Mouse (Mus musculus): Measurements from ENCODE around the gene Zfp986. TPM values are rescaled to one million over a fixed set of nuclear protein-coding genes. Genes with fewer than 3 reads are reported as not detected.
"Not testable (repeated sequence)": the region's sequence is repeated elsewhere in the genome, so short reads cannot be mapped to it uniquely, and the experiment has no call there.

Zfp986 gene
- 2.6 and 3.5 TPM in 2 replicates for total RNA-seq (2014; fragmentation: Nextera tagmentation)
- 0.35 and 0.66 TPM in 2 replicates for total RNA-seq (2017)
- polyA plus RNA-seq (2012), result not detected in 2 replicates

- H3K9me3 ChIP-seq (replicated peaks); H3K4me1 ChIP-seq (ENCODE audit: insufficient read depth, low read depth, low read length); H3K27me3 ChIP-seq (ENCODE audit: insufficient read depth, low read length); ATAC-seq (ENCODE audit: extremely low read depth, insufficient number of reproducible peaks, low FRiP score, poor library complexity, severe bottlenecking); H3K36me3 ChIP-seq (replicated peaks); H3K4me3 ChIP-seq (ENCODE audit: low read depth, low read length); DNase-seq (ENCODE audit: low spot score): not testable (repeated sequence)
These were observed at the start of gene Zfp986 for GRCm38 (mm10) chr4:145868494-145868893. Gene Zfp986 (plus strand): TSS chr4:145868794.

GRCm38 (mm10) chr4:145819946-145820345 is 48.6 kb upstream of the Zfp986 start:
- ATAC-seq (ENCODE audit: extremely low read depth, insufficient number of reproducible peaks, low FRiP score, poor library complexity, severe bottlenecking); H3K4me3 ChIP-seq (ENCODE audit: low read depth, low read length); H3K9me3 ChIP-seq (replicated peaks); DNase-seq (ENCODE audit: low spot score); H3K4me1 ChIP-seq (ENCODE audit: insufficient read depth, low read depth, low read length); H3K27me3 ChIP-seq (ENCODE audit: insufficient read depth, low read length); H3K36me3 ChIP-seq (replicated peaks): not testable (repeated sequence)

GRCm38 (mm10) chr4:145825606-145826005 is 43.0 kb upstream of the Zfp986 start:
- not testable (repeated sequence) for ATAC-seq (ENCODE audit: extremely low read depth, insufficient number of reproducible peaks, low FRiP score, poor library complexity, severe bottlenecking); DNase-seq (ENCODE audit: low spot score); H3K27me3 ChIP-seq (ENCODE audit: insufficient read depth, low read length); H3K36me3 ChIP-seq (replicated peaks); H3K4me3 ChIP-seq (ENCODE audit: low read depth, low read length); H3K4me1 ChIP-seq (ENCODE audit: insufficient read depth, low read depth, low read length); H3K9me3 ChIP-seq (replicated peaks)

GRCm38 (mm10) chr4:145831328-145832062 is 37.1 kb upstream of the Zfp986 start:
- H3K4me1 ChIP-seq (ENCODE audit: insufficient read depth, low read depth, low read length); H3K4me3 ChIP-seq (ENCODE audit: low read depth, low read length); H3K27me3 ChIP-seq (ENCODE audit: insufficient read depth, low read length); H3K9me3 ChIP-seq (replicated peaks); DNase-seq (ENCODE audit: low spot score); ATAC-seq (ENCODE audit: extremely low read depth, insufficient number of reproducible peaks, low FRiP score, poor library complexity, severe bottlenecking); H3K36me3 ChIP-seq (replicated peaks): not testable (repeated sequence)

GRCm38 (mm10) chr4:145836300-145836862 is 32.2 kb upstream of the Zfp986 start:
- H3K36me3 ChIP-seq (replicated peaks); H3K4me3 ChIP-seq (ENCODE audit: low read depth, low read length); H3K27me3 ChIP-seq (ENCODE audit: insufficient read depth, low read length); H3K4me1 ChIP-seq (ENCODE audit: insufficient read depth, low read depth, low read length); DNase-seq (ENCODE audit: low spot score); H3K9me3 ChIP-seq (replicated peaks); ATAC-seq (ENCODE audit: extremely low read depth, insufficient number of reproducible peaks, low FRiP score, poor library complexity, severe bottlenecking): not testable (repeated sequence)

- DNase-seq (ENCODE audit: low spot score); H3K4me1 ChIP-seq (ENCODE audit: insufficient read depth, low read depth, low read length); H3K36me3 ChIP-seq (replicated peaks); H3K27me3 ChIP-seq (ENCODE audit: insufficient read depth, low read length); ATAC-seq (ENCODE audit: extremely low read depth, insufficient number of reproducible peaks, low FRiP score, poor library complexity, severe bottlenecking); H3K4me3 ChIP-seq (ENCODE audit: low read depth, low read length); H3K9me3 ChIP-seq (replicated peaks): not testable (repeated sequence)
These were observed 31.6 kb upstream of the Zfp986 start for GRCm38 (mm10) chr4:145836863-145837440.

GRCm38 (mm10) chr4:145846793-145847192 is 21.8 kb upstream of the Zfp986 start:
- not testable (repeated sequence) for H3K4me3 ChIP-seq (ENCODE audit: low read depth, low read length)

GRCm38 (mm10) chr4:145848183-145848890 is 20.3 kb upstream of the Zfp986 start:
- not testable (repeated sequence) for H3K4me1 ChIP-seq (ENCODE audit: insufficient read depth, low read depth, low read length); DNase-seq (ENCODE audit: low spot score); H3K27me3 ChIP-seq (ENCODE audit: insufficient read depth, low read length); H3K4me3 ChIP-seq (ENCODE audit: low read depth, low read length); H3K36me3 ChIP-seq (replicated peaks); H3K9me3 ChIP-seq (replicated peaks)
- ATAC-seq (ENCODE audit: extremely low read depth, insufficient number of reproducible peaks, low FRiP score, poor library complexity, severe bottlenecking), result peak; percentile 2; the same call in 1 of the 2 replicates

More at GRCm38 (mm10) chr4:145846793-145847192, 21.8 kb upstream of the Zfp986 start:
- not testable (repeated sequence) for H3K27me3 ChIP-seq (ENCODE audit: insufficient read depth, low read length); H3K9me3 ChIP-seq (replicated peaks); H3K4me1 ChIP-seq (ENCODE audit: insufficient read depth, low read depth, low read length); DNase-seq (ENCODE audit: low spot score); H3K36me3 ChIP-seq (replicated peaks)
- 0 out of 2 replicates have a peak, but pooled peaks have one; percentile 9 for ATAC-seq (ENCODE audit: extremely low read depth, insufficient number of reproducible peaks, low FRiP score, poor library complexity, severe bottlenecking)

GRCm38 (mm10) chr4:145848891-145849214 is 19.7 kb upstream of the Zfp986 start:
- not testable (repeated sequence) for H3K36me3 ChIP-seq (replicated peaks); H3K4me3 ChIP-seq (ENCODE audit: low read depth, low read length); ATAC-seq (ENCODE audit: extremely low read depth, insufficient number of reproducible peaks, low FRiP score, poor library complexity, severe bottlenecking); DNase-seq (ENCODE audit: low spot score); H3K4me1 ChIP-seq (ENCODE audit: insufficient read depth, low read depth, low read length); H3K27me3 ChIP-seq (ENCODE audit: insufficient read depth, low read length); H3K9me3 ChIP-seq (replicated peaks)

- peak; percentile 3; the same call in 1 of the 2 replicates for ATAC-seq (ENCODE audit: extremely low read depth, insufficient number of reproducible peaks, low FRiP score, poor library complexity, severe bottlenecking)
- H3K4me1 ChIP-seq (ENCODE audit: insufficient read depth, low read depth, low read length); H3K9me3 ChIP-seq (replicated peaks); H3K27me3 ChIP-seq (ENCODE audit: insufficient read depth, low read length); DNase-seq (ENCODE audit: low spot score); H3K36me3 ChIP-seq (replicated peaks); H3K4me3 ChIP-seq (ENCODE audit: low read depth, low read length): not testable (repeated sequence)
These were observed 17.2 kb upstream of the Zfp986 start for GRCm38 (mm10) chr4:145851421-145851820.

- not testable (repeated sequence) for H3K36me3 ChIP-seq (replicated peaks); H3K4me3 ChIP-seq (ENCODE audit: low read depth, low read length); ATAC-seq (ENCODE audit: extremely low read depth, insufficient number of reproducible peaks, low FRiP score, poor library complexity, severe bottlenecking); H3K27me3 ChIP-seq (ENCODE audit: insufficient read depth, low read length); H3K9me3 ChIP-seq (replicated peaks); DNase-seq (ENCODE audit: low spot score); H3K4me1 ChIP-seq (ENCODE audit: insufficient read depth, low read depth, low read length)
These were observed 4.7 kb upstream of the Zfp986 start for GRCm38 (mm10) chr4:145863872-145864271.

Data from G1E (cell line).